Mouse (Mus musculus): ENCODE results near the gene Rbm47. TPM values are rescaled to one million over a fixed set of nuclear protein-coding genes. Genes with fewer than 3 reads are reported as not detected.

The Rbm47 gene
- polyA plus RNA-seq, 1 experiment: 0.05 TPM

DNA sequence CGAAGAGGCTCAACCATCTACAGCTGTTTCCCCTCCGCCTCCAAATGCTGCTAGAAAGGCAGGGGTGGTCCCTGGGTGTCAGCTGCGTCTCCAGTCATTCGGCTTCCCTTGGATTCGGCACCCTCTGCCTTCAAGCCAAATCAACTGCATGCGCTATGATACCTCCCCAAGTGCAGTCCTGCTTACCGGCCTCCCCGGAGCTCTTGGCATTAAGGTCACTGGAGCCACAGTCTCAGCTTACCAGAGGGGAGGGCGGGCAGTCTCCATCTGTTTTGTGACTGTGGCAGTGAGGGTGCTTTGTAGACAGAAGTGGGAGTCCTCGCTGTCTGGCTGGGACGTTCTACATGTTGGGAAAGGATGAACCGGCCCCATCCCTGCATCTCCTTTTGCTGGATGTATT is 205.8 kb downstream of the Rbm47 start:
- no peaks in the 10 kb centered on the region for H3K4me1 ChIP-seq (ENCODE audit: control insufficient read depth)
- peaks cover 3% of the 10 kb centered on the region; the same call in 1 of the 2 replicates for H3K27me3 ChIP-seq (ENCODE audit: control insufficient read depth)
- no peak for TF ChIP-seq GATA1 (IDR thresholded peaks at IDR 0.05; ENCODE audit: low read length)
- no peak for TF ChIP-seq TAL1 (IDR thresholded peaks at IDR 0.05; ENCODE audit: low read length)
- H3K9me3 ChIP-seq (ENCODE audit: control insufficient read depth, low read length): no peaks in the 10 kb centered on the region
- no peaks in the 10 kb centered on the region for H3K36me3 ChIP-seq (ENCODE audit: control insufficient read depth)
- H3K4me3 ChIP-seq (replicated peaks): no peak overlapping the region

Other genes starting within 250 kb of the Rbm47 start
- not detected in 2 replicates for gene Chrna9, start 238.2 kb downstream of the Rbm47 start, polyA plus RNA-seq (2012)
- gene 9130230L23Rik, start 168.8 kb downstream of the Rbm47 start, polyA plus RNA-seq (2012): not detected in 2 replicates
- gene Nsun7, start 86.8 kb upstream of the Rbm47 start, polyA plus RNA-seq (2012): not detected in 2 replicates